Mouse (Mus musculus): ENCODE measurements around the gene S100pbp. TPM values are rescaled to one million over a fixed set of nuclear protein-coding genes. Genes with fewer than 3 reads are reported as not detected.
A peak's percentile ranks its signal among the peaks of the same experiment; 100 is the strongest.

The S100pbp gene
- polyA plus RNA-seq, 1 experiment from 2014 or later = 6.9 TPM

DNA sequence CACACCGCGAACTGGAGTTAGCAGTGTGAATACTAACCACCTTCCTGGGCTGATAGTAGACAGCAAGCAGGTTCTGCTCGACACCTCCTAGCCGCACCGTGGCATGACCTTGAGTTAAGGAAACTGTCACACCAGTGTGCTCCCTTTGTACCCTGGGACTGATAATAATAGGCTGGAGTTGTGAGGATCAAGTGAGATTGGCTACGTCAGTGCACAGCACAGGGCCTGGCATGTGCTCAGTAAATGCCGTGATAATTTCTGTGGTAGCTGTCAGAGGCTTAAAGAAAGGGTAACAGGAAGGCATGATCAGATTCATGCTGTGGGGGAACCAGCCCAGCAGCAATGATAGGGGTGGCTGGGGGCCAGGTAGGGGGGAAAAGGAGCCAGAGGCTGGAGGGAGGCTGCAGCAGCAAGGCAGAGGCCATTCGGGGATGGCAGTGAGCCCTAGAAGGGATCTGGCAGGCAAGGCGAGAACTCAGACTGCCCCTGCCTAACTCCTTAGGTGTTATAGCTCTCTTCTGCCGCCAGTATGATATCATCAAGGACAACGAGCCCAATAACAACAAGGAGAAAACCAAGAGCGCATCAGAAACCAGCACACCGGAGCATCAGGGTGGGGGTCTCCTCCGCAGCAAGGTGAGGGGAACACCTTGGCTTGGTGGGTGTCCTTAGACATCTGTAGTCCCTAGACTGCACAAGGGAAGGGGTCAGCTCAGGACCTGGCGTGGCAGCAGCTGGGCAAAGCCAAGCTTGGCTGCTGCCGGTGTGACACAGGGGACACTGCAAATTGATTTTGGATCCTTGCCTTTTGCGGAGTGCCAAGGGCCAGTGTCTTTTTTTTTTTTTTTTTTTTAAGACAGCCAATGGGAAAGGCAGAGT is 47.7 kb downstream of the S100pbp start:
- H3K27ac ChIP-seq (ENCODE audit: low read depth, low read length) = no peak overlapping the region; the same call in 1 of the 2 replicates

DNA sequence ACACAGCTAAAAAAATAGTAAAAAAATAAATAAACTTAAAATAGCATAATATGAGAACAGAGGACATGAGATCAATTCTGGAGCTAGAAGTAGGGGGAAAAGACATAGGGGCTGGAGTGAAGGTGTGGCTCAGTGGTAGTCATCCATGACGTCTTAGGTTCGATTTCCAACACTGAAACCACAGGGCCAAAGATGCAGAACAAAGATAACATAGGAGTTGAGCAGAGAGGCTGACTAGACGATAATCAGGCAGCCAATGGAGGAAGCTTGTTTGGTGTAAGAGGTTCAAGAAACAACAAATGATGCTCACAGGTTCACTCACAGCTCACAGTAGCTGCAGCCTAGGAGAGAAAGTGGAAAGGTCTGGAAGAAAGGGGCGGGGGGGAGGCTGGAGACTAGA is 48.7 kb downstream of the S100pbp start:
- H3K27ac ChIP-seq (ENCODE audit: low read depth, low read length) = no peak overlapping the region
- H3K4me3 ChIP-seq (ENCODE audit: low read depth, low read length) = no peak overlapping the region
- peaks cover 4% of the 10 kb centered on the region; the same call in 1 of the 2 replicates for H3K4me1 ChIP-seq (replicated peaks; ENCODE audit: control insufficient read depth, insufficient read depth, low read length)
- ATAC-seq = no peak
- H3K9ac ChIP-seq (ENCODE audit: low read depth, low read length) = no peak overlapping the region
- WGBS = 76% methylated on average over 4 of the region's 4 CpGs
- no peaks in the 10 kb centered on the region; the same call in 1 of the 2 replicates for H3K36me3 ChIP-seq (ENCODE audit: control insufficient read depth, insufficient read depth)
- no peak for TF ChIP-seq CTCF (IDR thresholded peaks at IDR 0.05; ENCODE audit: low read depth)
- H3K9me3 ChIP-seq (ENCODE audit: control insufficient read depth) = no peaks in the 10 kb centered on the region
- H3K27me3 ChIP-seq (replicated peaks; ENCODE audit: control insufficient read depth, insufficient read depth, low read length) = 0 out of 2 replicates have a peak, but pooled peaks cover 3% of the 10 kb centered on the region
- no peak overlapping the region for H3K4me2 ChIP-seq (replicated peaks; ENCODE audit: low read depth)

More for the DNA sequence above, 47.7 kb downstream of the S100pbp start:
- 67% methylated on average over 17 of the region's 17 CpGs for WGBS
- Histone ChIP-seq H3K36me3 (ENCODE audit: control insufficient read depth, insufficient read depth) (no peaks in the 10 kb centered on the region; the same call in 1 of the 2 replicates), H3K9me3 (ENCODE audit: control insufficient read depth) (no peaks in the 10 kb centered on the region), H3K9ac (ENCODE audit: low read depth, low read length) (no peak overlapping the region), H3K4me2 (replicated peaks; ENCODE audit: low read depth) (no peak overlapping the region), H3K4me3 (ENCODE audit: low read depth, low read length) (no peak overlapping the region), H3K4me1 (replicated peaks; ENCODE audit: control insufficient read depth, insufficient read depth, low read length) (peaks cover 4% of the 10 kb centered on the region; the same call in 1 of the 2 replicates), H3K27me3 (replicated peaks; ENCODE audit: control insufficient read depth, insufficient read depth, low read length) (no peaks in the 10 kb centered on the region)
- ATAC-seq = peak; percentile 58; the same call in 1 of the 2 replicates
- TF ChIP-seq CTCF (IDR thresholded peaks at IDR 0.05; ENCODE audit: low read depth) = no peak

DNA sequence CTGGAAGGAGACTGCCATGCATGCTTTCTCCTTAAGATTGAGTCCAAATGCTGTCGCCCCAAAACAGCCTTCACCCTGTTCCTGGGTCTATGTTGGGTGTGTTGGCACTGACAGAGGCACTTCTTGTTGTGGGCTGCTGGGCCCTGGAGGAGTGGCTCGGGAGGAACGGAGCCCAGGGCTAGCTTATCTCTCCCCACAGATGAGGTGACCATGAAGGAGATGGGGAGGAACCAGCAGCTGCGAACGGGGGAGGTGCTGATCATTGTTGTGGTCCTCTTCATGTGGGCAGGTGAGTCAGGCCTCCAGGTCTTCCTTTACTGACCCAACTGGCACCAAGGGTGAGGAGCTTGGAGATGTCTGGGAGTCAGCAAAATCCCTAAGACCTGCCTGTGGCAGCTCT is 49.9 kb downstream of the S100pbp start:
- Histone ChIP-seq H3K4me3 (ENCODE audit: low read depth, low read length) (no peak overlapping the region), H3K9me3 (ENCODE audit: control insufficient read depth) (no peaks in the 10 kb centered on the region), H3K36me3 (ENCODE audit: control insufficient read depth, insufficient read depth) (no peaks in the 10 kb centered on the region; the same call in 1 of the 2 replicates), H3K4me1 (replicated peaks; ENCODE audit: control insufficient read depth, insufficient read depth, low read length) (peaks cover 4% of the 10 kb centered on the region; the same call in 1 of the 2 replicates), H3K27ac (ENCODE audit: low read depth, low read length) (no peak overlapping the region), H3K9ac (ENCODE audit: low read depth, low read length) (no peak overlapping the region), H3K27me3 (replicated peaks; ENCODE audit: control insufficient read depth, insufficient read depth, low read length) (0 out of 2 replicates have a peak, but pooled peaks cover 3% of the 10 kb centered on the region), H3K4me2 (replicated peaks; ENCODE audit: low read depth) (no peak overlapping the region)
- no peak for ATAC-seq
- TF ChIP-seq CTCF (IDR thresholded peaks at IDR 0.05; ENCODE audit: low read depth) = no peak
- 71% methylated on average over 5 of the region's 5 CpGs for WGBS

DNA sequence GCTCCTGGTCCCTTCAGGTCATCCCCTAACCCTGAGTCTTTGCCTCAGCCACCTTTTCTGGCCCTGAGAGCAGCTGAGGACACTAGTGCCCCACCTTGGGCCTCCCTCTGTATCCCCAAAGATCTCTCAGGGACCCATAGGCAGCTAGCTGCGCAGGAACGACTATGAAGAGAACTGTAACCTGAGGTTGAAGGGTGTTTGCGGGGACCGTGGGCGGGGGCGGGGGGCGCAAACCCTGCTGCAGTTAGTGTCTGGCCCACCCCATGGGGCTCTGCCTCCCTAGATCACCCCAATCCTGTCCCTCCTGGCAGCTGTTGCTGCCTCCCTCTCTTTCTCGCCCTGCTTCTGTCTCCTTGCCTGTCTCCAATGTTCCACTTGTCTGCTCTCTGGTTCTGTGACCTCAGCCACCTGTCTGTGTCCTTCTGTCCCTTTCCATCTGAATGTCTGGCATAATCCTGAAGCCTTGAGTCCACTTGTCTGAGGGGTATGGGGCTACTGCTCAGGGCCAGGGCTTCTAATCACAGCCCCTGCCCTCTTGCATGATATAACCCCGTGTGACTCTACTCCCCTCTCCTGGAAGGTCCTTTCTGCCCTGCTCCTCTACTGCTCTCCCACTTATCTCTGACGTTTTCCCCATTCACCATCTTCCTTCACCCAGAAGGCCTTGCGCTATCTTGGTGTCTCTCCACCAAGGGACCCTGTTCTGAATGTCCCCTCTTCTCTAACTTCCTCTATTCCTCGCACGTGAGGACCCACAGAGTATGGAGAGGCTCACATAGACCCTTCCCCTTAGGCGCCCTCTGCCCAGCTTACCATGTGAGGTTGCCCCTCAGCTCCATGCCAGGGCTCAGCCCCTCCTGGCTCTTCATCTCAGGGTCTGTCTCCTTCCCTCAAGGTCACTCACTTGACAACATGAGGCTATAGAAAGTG is 51.9 kb downstream of the S100pbp start:
- no peaks in the 10 kb centered on the region for H3K9me3 ChIP-seq (ENCODE audit: control insufficient read depth)
- peak overlapping the region; percentile 96 for H3K4me2 ChIP-seq (replicated peaks; ENCODE audit: low read depth)
- peak overlapping the region; percentile 57 for H3K4me3 ChIP-seq (ENCODE audit: low read depth, low read length)
- no peak overlapping the region for H3K27ac ChIP-seq (ENCODE audit: low read depth, low read length)
- 69% methylated on average over 14 of the region's 14 CpGs for WGBS
- peaks cover 4% of the 10 kb centered on the region; the same call in 1 of the 2 replicates for H3K4me1 ChIP-seq (replicated peaks; ENCODE audit: control insufficient read depth, insufficient read depth, low read length)
- ATAC-seq = no peak
- no peaks in the 10 kb centered on the region; the same call in 1 of the 2 replicates for H3K36me3 ChIP-seq (ENCODE audit: control insufficient read depth, insufficient read depth)
- 0 out of 2 replicates have a peak, but pooled peaks cover 3% of the 10 kb centered on the region for H3K27me3 ChIP-seq (replicated peaks; ENCODE audit: control insufficient read depth, insufficient read depth, low read length)
- peak overlapping the region; percentile 64 for H3K9ac ChIP-seq (ENCODE audit: low read depth, low read length)
- TF ChIP-seq CTCF (IDR thresholded peaks at IDR 0.05; ENCODE audit: low read depth) = no peak

DNA sequence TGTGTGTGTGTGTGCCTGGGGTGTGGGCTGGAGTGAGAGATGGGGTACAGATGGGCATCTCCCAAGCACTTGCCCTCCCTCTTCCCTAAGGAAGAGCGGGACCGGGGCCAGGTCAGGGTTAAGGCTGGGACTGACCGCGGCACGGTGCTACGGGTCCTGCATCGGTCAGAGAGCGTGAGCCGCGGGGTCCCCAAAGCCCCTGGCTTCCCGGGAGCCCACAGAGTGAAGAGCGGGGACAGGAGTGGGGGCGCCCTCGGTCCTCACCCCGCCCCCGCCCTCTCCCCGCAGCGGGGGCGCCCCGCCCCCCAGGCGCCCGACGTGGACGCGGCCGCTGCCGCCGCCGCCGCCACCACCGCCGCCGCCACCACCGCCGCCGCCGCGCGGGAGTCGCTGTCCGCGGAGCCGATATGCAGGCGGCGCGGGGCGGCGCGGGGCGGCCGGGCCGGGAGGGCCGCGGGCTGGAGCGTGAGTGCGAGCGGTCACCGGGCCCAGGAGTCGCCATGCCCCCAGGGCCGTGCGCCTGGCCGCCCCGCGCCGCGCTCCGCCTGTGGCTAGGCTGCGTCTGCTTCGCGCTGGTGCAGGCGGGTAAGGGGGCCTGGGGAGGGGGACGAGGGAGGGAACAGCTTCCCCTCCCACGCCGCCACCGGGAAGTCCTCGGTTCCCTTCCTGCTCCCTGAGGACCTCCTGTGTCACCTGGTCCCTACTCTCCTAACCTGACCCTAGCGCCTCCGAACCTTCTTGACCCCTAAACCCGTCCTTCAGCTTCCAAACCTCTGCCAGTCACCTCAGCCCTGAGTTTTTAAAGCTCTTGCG is 52.7 kb downstream of the S100pbp start, which contains the start of gene Fndc5:
TSS of gene Fndc5 (plus strand) at position 421 of the 813 bp plus-strand sequence.
- ATAC-seq = peak; percentile 31
- Histone ChIP-seq H3K4me3 (ENCODE audit: low read depth, low read length) (peak within 1 kb of the TSS; percentile 57), H3K27ac (ENCODE audit: low read depth, low read length) (no peak within 1 kb of the TSS; the same call in 1 of the 2 replicates), H3K4me1 (replicated peaks; ENCODE audit: control insufficient read depth, insufficient read depth, low read length) (peaks cover 2% of the 10 kb centered on the region; the same call in 1 of the 2 replicates), H3K27me3 (replicated peaks; ENCODE audit: control insufficient read depth, insufficient read depth, low read length) (0 out of 2 replicates have a peak, but pooled peaks cover 3% of the 10 kb centered on the region), H3K36me3 (ENCODE audit: control insufficient read depth, insufficient read depth) (no peaks in the 10 kb centered on the region; the same call in 1 of the 2 replicates), H3K4me2 (replicated peaks; ENCODE audit: low read depth) (peak within 1 kb of the TSS; percentile 96), H3K9ac (ENCODE audit: low read depth, low read length) (peak within 1 kb of the TSS; percentile 64), H3K9me3 (ENCODE audit: control insufficient read depth) (no peaks in the 10 kb centered on the region)
- WGBS = 3% methylated on average over 40 of the region's 80 CpGs
- no peak for TF ChIP-seq CTCF (IDR thresholded peaks at IDR 0.05; ENCODE audit: low read depth)

Data from intestine, postnatal 0 days (tissue).